28 mouse cellular contexts compared by ENCODE assay signal in the genomic region with DNA sequence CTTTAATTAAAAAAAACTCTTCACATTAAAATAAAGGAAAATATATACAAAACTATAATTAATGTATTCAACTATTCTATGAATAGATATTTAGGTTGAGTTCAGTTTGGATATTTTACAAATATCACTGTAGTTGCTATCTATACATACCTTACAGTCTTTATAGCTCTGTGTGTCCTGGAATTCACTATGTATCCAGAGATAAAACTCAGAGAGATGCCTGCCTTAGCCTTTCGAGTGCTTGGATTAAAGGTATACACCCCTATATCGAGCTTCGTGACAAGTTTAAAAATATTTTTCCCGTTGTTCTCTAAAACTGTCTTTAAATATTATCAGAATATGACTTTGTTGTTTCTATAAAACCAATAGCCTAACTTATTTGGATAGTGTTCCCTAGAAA.
DNase-seq lines count a peak whose midpoint lies in the region; ATAC-seq lines count a peak whose summit lies in the region.
"Had no signal": no experiment of that assay in that cellular context is flagged by ENCODE, and none has a peak within 500 bp of the region (broad histone marks: within the 10 kb centered on the region; RNA-seq: fewer than 3 reads in every experiment).

No protein-coding gene starts in this region.

- no peak overlapping the region for H3K4me3 ChIP-seq in liver, embryonic 12.5 days
- no peak overlapping the region for H3K4me3 ChIP-seq in liver, embryonic 16.5 days (ENCODE audit: low read depth, low read length)
- H3K4me3 ChIP-seq: embryonic facial prominence, embryonic 13.5 days; embryonic facial prominence, embryonic 15.5 days; erythroblast, embryonic 14.5 days; forebrain, embryonic 13.5 days; forebrain, embryonic 15.5 days had no signal

- no peaks in the 10 kb centered on the region for H3K9me3 ChIP-seq in liver, embryonic 12.5 days (replicated peaks)
- no peaks in the 10 kb centered on the region for H3K9me3 ChIP-seq in liver, embryonic 16.5 days (replicated peaks; ENCODE audit: control insufficient read depth, low read length)
- H3K9me3 ChIP-seq: embryonic facial prominence, embryonic 13.5 days; embryonic facial prominence, embryonic 15.5 days; forebrain, embryonic 13.5 days; forebrain, embryonic 15.5 days; G1E had no signal

- no peak for DNase-seq in liver
- DNase-seq in c-Kit-positive CD71-positive TER-119-positive erythroid progenitor cells, embryonic 14.5 days (ENCODE audit: low spot score) = peak; percentile 11
- no peak for DNase-seq in thymus, adult 18-20 months
- DNase-seq in urinary bladder, postnatal 14 days (ENCODE audit: low spot score) = no peak
- DNase-seq: adrenal gland, adult 8-10 months; adrenal gland, postnatal 14 days; adrenal gland, postnatal 36 days; B cell, adult 2 months; cerebellum, adult 11 months; cerebellum, adult 18-20 months; cerebellum, adult 8-10 months; cerebellum, adult 9-11 months; cerebellum, postnatal 14 days; cerebellum, postnatal 36 days; embryo, embryonic 11 days; forebrain, postnatal 0 days had no signal

- ATAC-seq in liver, embryonic 12.5 days = peak; percentile 64
- ATAC-seq in liver, embryonic 16.5 days (ENCODE audit: low read depth) = peak; percentile 47; the same call in 1 of the 2 replicates
- ATAC-seq: activated CD4-positive, CD25-positive, alpha-beta regulatory T cell, adult 4 months; CD4-positive, CD25-positive, alpha-beta regulatory T cell, adult 4 months; forebrain, embryonic 13.5 days; forebrain, embryonic 15.5 days; forebrain, postnatal 0 days; Patski had no signal

- H3K27me3 ChIP-seq in liver, embryonic 12.5 days (replicated peaks) = 0 out of 2 replicates have a peak, but pooled peaks cover 11% of the 10 kb centered on the region
- no peaks in the 10 kb centered on the region for H3K27me3 ChIP-seq in liver, embryonic 16.5 days (ENCODE audit: control insufficient read depth, insufficient read depth, low read depth, low read length)
- H3K27me3 ChIP-seq: CH12.LX; forebrain, embryonic 15.5 days had no signal

- no peak overlapping the region for H3K4me2 ChIP-seq in liver, embryonic 12.5 days
- H3K4me2 ChIP-seq in liver, embryonic 16.5 days (ENCODE audit: low read depth, low read length) = no peak overlapping the region
- H3K4me2 ChIP-seq: embryonic facial prominence, embryonic 13.5 days; embryonic facial prominence, embryonic 15.5 days; forebrain, embryonic 13.5 days; forebrain, embryonic 15.5 days had no signal

- no peak overlapping the region for H3K27ac ChIP-seq in liver, embryonic 12.5 days
- no peak overlapping the region for H3K27ac ChIP-seq in liver, embryonic 16.5 days (ENCODE audit: low read length)
- H3K27ac ChIP-seq: embryonic facial prominence, embryonic 13.5 days; embryonic facial prominence, embryonic 15.5 days; forebrain, embryonic 13.5 days; forebrain, embryonic 15.5 days had no signal

- H3K9ac ChIP-seq in liver, embryonic 12.5 days = no peak overlapping the region
- no peak overlapping the region for H3K9ac ChIP-seq in liver, embryonic 16.5 days (ENCODE audit: low read depth, low read length)
- H3K9ac ChIP-seq: embryonic facial prominence, embryonic 13.5 days; embryonic facial prominence, embryonic 15.5 days; forebrain, embryonic 13.5 days; forebrain, embryonic 15.5 days; forebrain, postnatal 0 days had no signal

- no peaks in the 10 kb centered on the region for H3K36me3 ChIP-seq in liver, embryonic 12.5 days
- no peaks in the 10 kb centered on the region for H3K36me3 ChIP-seq in liver, embryonic 16.5 days (ENCODE audit: control insufficient read depth, insufficient read depth)
- H3K36me3 ChIP-seq: embryonic facial prominence, embryonic 13.5 days; embryonic facial prominence, embryonic 15.5 days; forebrain, embryonic 15.5 days; G1E had no signal

- WGBS in liver, embryonic 12.5 days (ENCODE audit: insufficient replicate concordance) = 66% methylated on average over 4 of the region's 4 CpGs
- WGBS in liver, embryonic 16.5 days (ENCODE audit: insufficient replicate concordance) = 45% methylated on average over 4 of the region's 4 CpGs

- peaks cover 26% of the 10 kb centered on the region for H3K4me1 ChIP-seq in liver, embryonic 12.5 days
- H3K4me1 ChIP-seq in liver, embryonic 16.5 days (ENCODE audit: control insufficient read depth, low read depth, low read length) = peaks cover 5% of the 10 kb centered on the region
- H3K4me1 ChIP-seq: embryonic facial prominence, embryonic 13.5 days; embryonic facial prominence, embryonic 15.5 days; forebrain, embryonic 13.5 days; forebrain, embryonic 15.5 days had no signal
